Mouse (Mus musculus): Measurements from ENCODE around the gene Ofcc1.

DNA sequence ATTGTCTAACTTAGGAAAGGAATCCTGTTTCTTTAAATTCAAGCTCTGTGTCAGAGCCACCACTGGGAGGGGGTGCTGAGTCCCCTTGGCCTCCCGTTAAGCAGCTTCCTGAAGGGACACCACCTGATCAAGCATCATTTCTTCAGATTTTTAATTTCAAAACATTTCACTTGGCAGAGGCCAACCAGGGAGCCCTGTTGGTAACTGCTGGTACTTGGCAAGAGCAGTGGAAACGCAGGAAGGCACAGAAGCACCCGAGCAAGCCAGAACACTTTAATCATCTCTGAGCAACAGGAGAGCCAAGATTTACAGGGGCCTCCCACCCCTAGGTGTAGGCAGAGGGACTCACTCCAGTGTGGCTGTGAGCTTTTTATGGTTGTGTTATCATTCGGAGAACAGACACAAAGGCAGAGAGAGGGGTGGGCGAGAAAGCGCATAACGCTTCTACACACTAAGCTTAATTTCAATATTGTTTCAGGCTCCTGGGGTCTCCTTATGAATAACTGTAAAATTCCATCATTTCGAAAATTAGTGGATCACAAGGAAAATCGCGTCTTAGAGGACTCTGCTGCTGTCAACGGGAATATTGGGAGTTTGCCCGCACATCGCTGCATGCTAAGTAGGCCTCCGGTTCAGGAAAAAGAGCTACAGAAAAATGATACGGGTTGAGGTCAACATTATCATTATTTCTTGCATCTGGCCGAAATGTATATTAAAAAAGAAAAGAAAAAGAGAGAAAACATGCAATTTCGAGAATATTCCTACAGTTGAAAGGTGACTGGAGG lies 324.1 kb downstream of the Ofcc1 start:
- no peak for TF ChIP-seq CTCF (IDR thresholded peaks at IDR 0.05; ENCODE audit: control insufficient read depth, insufficient read depth, insufficient replicate concordance, low read depth, low read length)
- TF ChIP-seq POLR2A (IDR thresholded peaks at IDR 0.05; ENCODE audit: control insufficient read depth, low read depth, low read length): no peak

Measured in testis, adult 2 months (tissue).